Mouse (Mus musculus): ENCODE results near the gene Slc22a28.
"Not testable (repeated sequence)": the region's sequence is repeated elsewhere in the genome, so short reads cannot be mapped to it uniquely, and the experiment has no call there.

DNA sequence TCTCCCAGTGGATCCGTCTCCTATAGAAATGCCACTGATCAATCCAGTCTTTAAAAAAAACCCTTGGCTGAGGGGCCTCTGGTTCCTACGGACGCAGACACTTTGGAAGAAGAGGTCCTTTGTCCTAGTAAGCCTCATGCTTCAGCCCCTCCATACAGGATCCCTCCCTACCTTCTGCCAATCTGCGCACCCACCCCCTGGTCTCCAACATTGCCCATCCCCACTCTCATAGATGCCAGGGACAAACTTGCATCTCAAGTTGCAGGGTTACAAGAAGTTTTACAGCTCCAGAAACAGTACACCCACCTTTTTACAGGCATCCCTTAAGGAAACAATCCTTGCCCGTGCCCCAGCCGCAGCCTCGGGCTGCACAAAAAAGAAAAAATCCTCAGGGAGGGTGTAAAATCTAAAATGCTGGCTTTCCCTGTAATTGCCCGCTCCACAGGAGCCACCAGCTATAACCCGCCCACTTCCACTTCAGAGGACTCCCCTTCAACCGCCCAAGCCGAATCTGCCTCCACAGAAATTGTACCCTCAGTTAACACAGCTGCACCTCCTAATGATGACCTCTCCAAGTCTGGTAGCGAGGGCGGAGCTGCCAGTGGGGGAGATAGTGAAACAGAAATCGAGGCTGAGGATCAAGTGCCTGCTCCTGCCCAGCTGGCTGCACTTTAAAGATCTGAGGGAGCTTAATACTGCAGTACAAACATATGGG, 2.5 kb upstream of the Slc22a28 start:
- TF ChIP-seq BHLHE40 (IDR thresholded peaks at IDR 0.05; ENCODE audit: low read depth, low read length); USF1 (IDR thresholded peaks at IDR 0.05; ENCODE audit: low read depth, low read length); CTCF (conservative IDR thresholded peaks at IDR 0.05 in 1 of 2, IDR thresholded peaks at IDR 0.05 in 1 of 2; ENCODE audit: low read depth in 2 of 2, low read length in 2 of 2); ZMIZ1 (IDR thresholded peaks at IDR 0.05; ENCODE audit: low read depth, low read length); HCFC1 (IDR thresholded peaks at IDR 0.05; ENCODE audit: low read depth, low read length); ZC3H11A (IDR thresholded peaks at IDR 0.05; ENCODE audit: low read depth, low read length); RCOR1 (conservative IDR thresholded peaks at IDR 0.05; ENCODE audit: low read depth, low read length); NRF1 (IDR thresholded peaks at IDR 0.05; ENCODE audit: low read depth, low read length); TCF12 (IDR thresholded peaks at IDR 0.05; ENCODE audit: low read depth, low read length); TBP (conservative IDR thresholded peaks at IDR 0.05; ENCODE audit: low read depth, low read length); MAX (IDR thresholded peaks at IDR 0.05; ENCODE audit: low read length); MAZ (IDR thresholded peaks at IDR 0.05; ENCODE audit: low read depth, low read length); ZNF384 (IDR thresholded peaks at IDR 0.05; ENCODE audit: low read depth, low read length): not testable (repeated sequence)
